Comparison of ENCODE assay signal across 14 mouse cellular contexts in genomic region chr3:152554366-152554765, GRCm38 (mm10).
DNase-seq lines count a peak whose midpoint lies in the region.
"Had no signal": no experiment of that assay in that cellular context is flagged by ENCODE, and none has a peak within 500 bp of the region (broad histone marks: within the 10 kb centered on the region; RNA-seq: fewer than 3 reads in every experiment).

No protein-coding gene starts in this region.

- DNase-seq in frontal cortex, adult 2 months (ENCODE audit: extremely low spot score in 1 of 2, low spot score in 1 of 2): peak; percentile 23 to 42
- no peak for DNase-seq in frontal cortex, postnatal 10 days (ENCODE audit: low spot score in 2 of 2)
- DNase-seq in left cerebral cortex, postnatal 25 days (ENCODE audit: low spot score in 2 of 2): peak; percentile 28 to 78
- no peak for DNase-seq in left cerebral cortex, postnatal 10 days (ENCODE audit: extremely low spot score in 1 of 2, low spot score in 2 of 2)
- DNase-seq in right cerebral cortex, postnatal 25 days: peak; percentile 41
- DNase-seq in right cerebral cortex, postnatal 10 days (ENCODE audit: low spot score in 2 of 2): no peak
- no peak for DNase-seq in thymus, postnatal 36 days
- DNase-seq: adrenal gland, postnatal 10 days; cerebellum, adult 11-12 months; cerebellum, adult 9-10 months; cerebellum, postnatal 25 days; gastrocnemius, postnatal 36 days; heart, adult 18-20 months; heart, postnatal 14 days had no signal

- intact Hi-C loops in left cerebral cortex, postnatal 25 days (cut with DNase I): loop anchor here (5.0 kb wide), 1 partner anchor 72 kb away; no protein-coding TSS in a partner anchor
- intact Hi-C loops in left cerebral cortex, postnatal 10 days (cut with DNase I): no loop called here

Comparison
In these comparisons a context has a peak if more than half of its experiments do, and no peak if none do; other contexts are left out.
1. DNase-seq: peak in frontal cortex, adult 2 months (2 of 2), left cerebral cortex, postnatal 25 days (2 of 2) and right cerebral cortex, postnatal 25 days (single experiment); none in frontal cortex, postnatal 10 days (0 of 2), left cerebral cortex, postnatal 10 days (0 of 2), right cerebral cortex, postnatal 10 days (0 of 2) and thymus, postnatal 36 days (0 of 2).